Mouse (Mus musculus): Measurements from ENCODE around the gene Nmnat3. TPM values are rescaled to one million over a fixed set of nuclear protein-coding genes. Genes with fewer than 3 reads are reported as not detected.

Nmnat3 gene
- polyA plus RNA-seq, 1 experiment: 54.8 TPM

- H3K4me1 ChIP-seq (ENCODE audit: control insufficient read depth, insufficient read depth, low read length): peaks cover 6% of the 10 kb centered on the region
- peak overlapping the region; percentile 95 for H3K4me3 ChIP-seq (ENCODE audit: control insufficient read depth, low read depth, low read length)
- TF ChIP-seq POLR2A (IDR thresholded peaks at IDR 0.05; ENCODE audit: control insufficient read depth, low read depth, low read length) (no peak), CTCF (IDR thresholded peaks at IDR 0.05; ENCODE audit: control insufficient read depth, insufficient read depth, insufficient replicate concordance, low read depth, low read length) (no peak)
- H3K36me3 ChIP-seq (ENCODE audit: control insufficient read depth, insufficient read depth, low read length): no peaks in the 10 kb centered on the region
- H3K27me3 ChIP-seq (ENCODE audit: control insufficient read depth, insufficient read depth, low read length): no peaks in the 10 kb centered on the region
- peak overlapping the region; percentile 95 for H3K27ac ChIP-seq (ENCODE audit: control insufficient read depth, insufficient read depth, low read depth, low read length)
These were observed 10.2 kb downstream of the Nmnat3 start for GRCm38 (mm10) chr9:98297234-98297936.

GRCm38 (mm10) chr9:98297937-98298595 lies 10.8 kb downstream of the Nmnat3 start:
- TF ChIP-seq CTCF (IDR thresholded peaks at IDR 0.05; ENCODE audit: control insufficient read depth, insufficient read depth, insufficient replicate concordance, low read depth, low read length) (no peak), POLR2A (IDR thresholded peaks at IDR 0.05; ENCODE audit: control insufficient read depth, low read depth, low read length) (no peak)
- Histone ChIP-seq H3K36me3 (ENCODE audit: control insufficient read depth, insufficient read depth, low read length) (no peaks in the 10 kb centered on the region), H3K4me3 (ENCODE audit: control insufficient read depth, low read depth, low read length) (peak overlapping the region; percentile 30), H3K27ac (ENCODE audit: control insufficient read depth, insufficient read depth, low read depth, low read length) (no peak overlapping the region), H3K27me3 (ENCODE audit: control insufficient read depth, insufficient read depth, low read length) (no peaks in the 10 kb centered on the region), H3K4me1 (ENCODE audit: control insufficient read depth, insufficient read depth, low read length) (peaks cover 6% of the 10 kb centered on the region)

- no peaks in the 10 kb centered on the region for H3K36me3 ChIP-seq (ENCODE audit: control insufficient read depth, insufficient read depth, low read length)
- peaks cover 6% of the 10 kb centered on the region for H3K4me1 ChIP-seq (ENCODE audit: control insufficient read depth, insufficient read depth, low read length)
- peak overlapping the region; percentile 38; the same call in 1 of the 2 replicates for H3K27ac ChIP-seq (ENCODE audit: control insufficient read depth, insufficient read depth, low read depth, low read length)
- no peaks in the 10 kb centered on the region for H3K27me3 ChIP-seq (ENCODE audit: control insufficient read depth, insufficient read depth, low read length)
- TF ChIP-seq CTCF (IDR thresholded peaks at IDR 0.05; ENCODE audit: control insufficient read depth, insufficient read depth, insufficient replicate concordance, low read depth, low read length) (no peak), POLR2A (IDR thresholded peaks at IDR 0.05; ENCODE audit: control insufficient read depth, low read depth, low read length) (no peak)
- H3K4me3 ChIP-seq (ENCODE audit: control insufficient read depth, low read depth, low read length): peak overlapping the region; percentile 73
These were observed 11.5 kb downstream of the Nmnat3 start for GRCm38 (mm10) chr9:98298761-98299160.

GRCm38 (mm10) chr9:98299235-98299634 lies 12.0 kb downstream of the Nmnat3 start:
- no peak; the same call in 1 of the 2 replicates for TF ChIP-seq POLR2A (IDR thresholded peaks at IDR 0.05; ENCODE audit: control insufficient read depth, low read depth, low read length)
- no peak for TF ChIP-seq CTCF (IDR thresholded peaks at IDR 0.05; ENCODE audit: control insufficient read depth, insufficient read depth, insufficient replicate concordance, low read depth, low read length)
- H3K27ac ChIP-seq (ENCODE audit: control insufficient read depth, insufficient read depth, low read depth, low read length): peak overlapping the region; percentile 38; the same call in 1 of the 2 replicates
- H3K27me3 ChIP-seq (ENCODE audit: control insufficient read depth, insufficient read depth, low read length): no peaks in the 10 kb centered on the region
- H3K4me1 ChIP-seq (ENCODE audit: control insufficient read depth, insufficient read depth, low read length): peaks cover 6% of the 10 kb centered on the region
- no peaks in the 10 kb centered on the region for H3K36me3 ChIP-seq (ENCODE audit: control insufficient read depth, insufficient read depth, low read length)
- peak overlapping the region; percentile 73 for H3K4me3 ChIP-seq (ENCODE audit: control insufficient read depth, low read depth, low read length)

- Histone ChIP-seq H3K4me3 (ENCODE audit: control insufficient read depth, low read depth, low read length) (no peak overlapping the region), H3K4me1 (ENCODE audit: control insufficient read depth, insufficient read depth, low read length) (peaks cover 6% of the 10 kb centered on the region), H3K27me3 (ENCODE audit: control insufficient read depth, insufficient read depth, low read length) (no peaks in the 10 kb centered on the region), H3K36me3 (ENCODE audit: control insufficient read depth, insufficient read depth, low read length) (no peaks in the 10 kb centered on the region), H3K27ac (ENCODE audit: control insufficient read depth, insufficient read depth, low read depth, low read length) (no peak overlapping the region)
- no peak for TF ChIP-seq POLR2A (IDR thresholded peaks at IDR 0.05; ENCODE audit: control insufficient read depth, low read depth, low read length)
- TF ChIP-seq CTCF (IDR thresholded peaks at IDR 0.05; ENCODE audit: control insufficient read depth, insufficient read depth, insufficient replicate concordance, low read depth, low read length): no peak
These were observed 13.3 kb downstream of the Nmnat3 start for GRCm38 (mm10) chr9:98300582-98300981.

- no peaks in the 10 kb centered on the region for H3K27me3 ChIP-seq (ENCODE audit: control insufficient read depth, insufficient read depth, low read length)
- no peaks in the 10 kb centered on the region for H3K4me1 ChIP-seq (ENCODE audit: control insufficient read depth, insufficient read depth, low read length)
- no peak overlapping the region for H3K4me3 ChIP-seq (ENCODE audit: control insufficient read depth, low read depth, low read length)
- no peaks in the 10 kb centered on the region for H3K36me3 ChIP-seq (ENCODE audit: control insufficient read depth, insufficient read depth, low read length)
- no peak for TF ChIP-seq POLR2A (IDR thresholded peaks at IDR 0.05; ENCODE audit: control insufficient read depth, low read depth, low read length)
- H3K27ac ChIP-seq (ENCODE audit: control insufficient read depth, insufficient read depth, low read depth, low read length): no peak overlapping the region
These were observed 19.8 kb downstream of the Nmnat3 start for GRCm38 (mm10) chr9:98307011-98307410.

- no peaks in the 10 kb centered on the region for H3K4me1 ChIP-seq (ENCODE audit: control insufficient read depth, insufficient read depth, low read length)
- H3K27ac ChIP-seq (ENCODE audit: control insufficient read depth, insufficient read depth, low read depth, low read length): no peak overlapping the region
- H3K36me3 ChIP-seq (ENCODE audit: control insufficient read depth, insufficient read depth, low read length): no peaks in the 10 kb centered on the region
- H3K4me3 ChIP-seq (ENCODE audit: control insufficient read depth, low read depth, low read length): no peak overlapping the region
- TF ChIP-seq POLR2A (IDR thresholded peaks at IDR 0.05; ENCODE audit: control insufficient read depth, low read depth, low read length) (no peak), CTCF (IDR thresholded peaks at IDR 0.05; ENCODE audit: control insufficient read depth, insufficient read depth, insufficient replicate concordance, low read depth, low read length) (no peak)
- no peaks in the 10 kb centered on the region for H3K27me3 ChIP-seq (ENCODE audit: control insufficient read depth, insufficient read depth, low read length)
These were observed 24.2 kb downstream of the Nmnat3 start for GRCm38 (mm10) chr9:98311316-98311965.

Data from testis, adult 2 months (tissue).